Mouse (Mus musculus) C2C12 (cell line): ENCODE data around the gene Nkd1. TPM values are rescaled to one million over a fixed set of nuclear protein-coding genes. Genes with fewer than 3 reads are reported as not detected.

Experiments used
- H3K27me3 ChIP-seq: one replicate; pipeline ENCODE4 v1.6.1; 2011; ENCODE audit not compliant: control insufficient read depth, insufficient read depth, insufficient read length
- H3K36me3 ChIP-seq: one replicate; pipeline ENCODE4 v1.6.1; 2011; ENCODE audit not compliant: control insufficient read depth, insufficient read depth
- H3K4me3 ChIP-seq: one replicate; pipeline ENCODE4 v1.5.1; 2011; ENCODE audit warnings: mild to moderate bottlenecking, control low read depth; ENCODE audit not compliant: poor library complexity, insufficient read depth, severe bottlenecking
- H3K79me2 ChIP-seq: one replicate; pipeline ENCODE4 v1.6.1; 2011; ENCODE audit not compliant: control insufficient read depth, insufficient read depth
- H3K79me3 ChIP-seq: one replicate; pipeline ENCODE4 v1.6.1; 2011; ENCODE audit warnings: low read depth, control low read depth
- H3ac ChIP-seq: one replicate; pipeline ENCODE3; 2011; ENCODE audit warnings: low read depth; ENCODE audit not compliant: control insufficient read depth, insufficient read length
- CEBPB ChIP-seq: IDR thresholded peaks from one replicate; pipeline ENCODE4 v1.6.1; 2011; ENCODE audit warnings: low read depth, mild to moderate bottlenecking, control low read depth, moderate library complexity
- CTCF ChIP-seq: IDR thresholded peaks from one replicate; pipeline ENCODE4 v1.5.1; 2011; ENCODE audit not compliant: control insufficient read depth, insufficient read depth, insufficient read length
- FOSL1 ChIP-seq: IDR thresholded peaks from one replicate; pipeline ENCODE4 v1.8.0; 2011; ENCODE audit warnings: mild to moderate bottlenecking, low read length; ENCODE audit not compliant: poor library complexity, insufficient read depth, severe bottlenecking
- MAX ChIP-seq: IDR thresholded peaks from one replicate; pipeline ENCODE4 v1.6.1; 2011; ENCODE audit warnings: mild to moderate bottlenecking, control low read depth
- MYOD1 ChIP-seq: IDR thresholded peaks from one replicate; pipeline ENCODE4 v1.6.1; 2011; ENCODE audit warnings: low read depth; ENCODE audit not compliant: control insufficient read depth, insufficient read length
- MYOG ChIP-seq: IDR thresholded peaks from one replicate; pipeline ENCODE4 v1.6.1; 2011; ENCODE audit not compliant: control insufficient read depth, insufficient read length; ENCODE audit errors: extremely low read depth
- USF1 ChIP-seq: IDR thresholded peaks from one replicate; pipeline ENCODE4 v1.6.1; 2011; ENCODE audit warnings: low read depth, mild to moderate bottlenecking, control low read depth, moderate library complexity
- polyA plus RNA-seq: library from polyadenylated mRNA; unstranded; fragments of >200 nt; fragmentation: generic; extraction: Trizol; gene quantifications from one replicate; pipeline ENCODE4 v1.2.1, GENCODE M21; 2012; ENCODE audit warnings: missing spikeins

The Nkd1 gene
- polyA plus RNA-seq, 1 experiment = not detected

DNA sequence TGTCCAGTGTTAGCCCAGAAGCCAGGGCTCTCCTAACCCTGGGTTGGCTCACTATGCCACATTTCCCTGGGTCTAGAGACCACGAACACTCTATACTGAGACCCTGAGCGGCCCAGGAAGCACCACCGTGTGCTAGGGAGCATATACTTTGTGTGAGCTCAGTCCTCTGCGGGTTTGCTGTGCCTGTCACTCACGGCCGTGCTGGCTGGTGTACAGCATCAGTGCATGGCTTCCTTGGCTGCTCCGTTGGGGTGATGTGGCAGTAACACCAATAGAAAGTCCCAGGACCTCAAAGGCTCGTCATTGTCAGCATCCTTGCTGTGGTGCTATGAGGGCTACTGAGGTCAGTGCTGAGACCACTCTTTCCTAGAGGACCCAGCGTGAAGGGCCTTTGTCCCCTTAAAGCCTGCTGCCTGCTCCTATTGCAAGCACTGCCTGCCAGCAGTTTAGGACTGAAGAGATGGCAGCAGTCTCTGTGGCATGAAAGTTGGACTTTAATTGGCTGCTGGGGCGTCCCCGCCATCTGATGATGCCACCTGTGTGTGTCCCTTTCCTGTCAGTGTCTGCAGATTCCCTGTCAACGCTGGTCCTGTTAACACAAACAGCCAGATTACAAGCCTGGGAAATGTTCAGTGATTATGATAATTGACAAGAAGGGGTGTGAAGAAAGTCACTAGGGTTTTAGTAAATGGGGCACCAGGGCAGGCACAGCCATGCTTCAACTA, 51.2 kb downstream of the Nkd1 start:
- Histone ChIP-seq H3K79me3 (no peaks in the 10 kb centered on the region), H3K36me3 (no peaks in the 10 kb centered on the region), H3K79me2 (no peaks in the 10 kb centered on the region), H3K27me3 (peaks cover 26% of the 10 kb centered on the region), H3ac (no peak overlapping the region), H3K4me3 (no peak overlapping the region)
- no peak for TF ChIP-seq MAX
- no peak for TF ChIP-seq FOSL1
- TF ChIP-seq USF1 = no peak
- no peak for TF ChIP-seq MYOD1
- TF ChIP-seq CTCF = no peak
- no peak for TF ChIP-seq MYOG
- no peak for TF ChIP-seq CEBPB

DNA sequence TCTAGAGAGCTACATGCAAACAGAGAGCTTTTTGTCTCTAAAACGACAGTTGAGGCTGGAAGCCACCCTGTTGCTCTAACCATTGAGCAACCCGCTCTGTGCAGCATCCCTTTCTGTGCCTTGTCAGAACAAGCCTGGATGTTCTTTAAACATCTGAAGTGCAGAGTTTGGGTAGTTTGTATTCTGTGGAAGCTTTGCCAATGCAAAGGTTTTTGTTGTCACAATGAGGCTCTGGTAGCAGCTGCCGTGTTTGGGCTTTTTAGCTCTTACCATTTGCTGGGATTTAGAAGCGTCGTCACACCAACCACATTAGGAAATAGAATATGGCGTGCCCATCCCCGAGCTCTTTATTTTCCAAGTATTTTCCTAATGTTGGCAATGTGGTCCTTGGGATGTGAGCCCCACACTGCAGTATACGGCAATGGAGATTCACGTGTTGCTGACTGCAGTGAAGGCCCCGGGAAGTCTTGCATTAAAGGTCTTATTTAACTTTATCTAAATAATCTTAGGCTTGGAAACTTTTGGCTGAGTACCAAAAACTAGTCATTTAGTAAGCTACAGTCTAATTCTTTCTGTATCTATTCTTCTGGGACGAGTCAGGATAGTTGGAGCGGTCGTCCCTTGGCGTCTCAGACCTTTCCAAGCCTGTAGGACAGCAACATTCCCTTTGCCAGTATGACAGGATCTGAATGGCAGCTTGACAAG, 51.9 kb downstream of the Nkd1 start:
- no peaks in the 10 kb centered on the region for H3K79me3 ChIP-seq
- no peaks in the 10 kb centered on the region for H3K36me3 ChIP-seq
- H3K79me2 ChIP-seq = no peaks in the 10 kb centered on the region
- TF ChIP-seq CTCF (no peak), MYOD1 (no peak), MAX (no peak), USF1 (no peak), CEBPB (no peak), FOSL1 (no peak), MYOG (no peak)
- H3K4me3 ChIP-seq = no peak overlapping the region
- peaks cover 29% of the 10 kb centered on the region for H3K27me3 ChIP-seq
- H3ac ChIP-seq = no peak overlapping the region

DNA sequence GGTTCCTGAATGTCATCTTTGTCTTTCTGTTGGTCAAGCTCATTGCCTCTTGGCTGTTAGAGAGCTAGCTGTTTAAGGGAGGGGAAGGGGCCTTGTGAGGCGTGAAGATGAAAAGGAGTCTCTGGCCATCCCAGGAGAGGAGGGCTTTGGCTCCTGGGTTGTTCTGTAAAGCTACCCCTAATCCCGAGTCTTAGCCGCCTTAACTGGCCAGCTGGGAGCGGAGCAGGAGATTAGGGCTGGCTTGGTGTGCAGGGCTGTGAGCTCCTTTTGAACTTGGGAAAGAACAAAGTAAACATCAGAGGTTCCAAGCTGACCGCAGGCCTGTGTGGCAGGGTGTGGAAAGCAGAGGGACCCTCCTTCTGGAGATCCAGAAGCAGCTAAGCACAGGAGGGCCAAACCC, 53.8 kb downstream of the Nkd1 start:
- Histone ChIP-seq H3K36me3 (no peaks in the 10 kb centered on the region), H3ac (no peak overlapping the region), H3K27me3 (peaks cover 34% of the 10 kb centered on the region), H3K79me2 (no peaks in the 10 kb centered on the region), H3K79me3 (no peaks in the 10 kb centered on the region), H3K4me3 (no peak overlapping the region)
- TF ChIP-seq FOSL1 (no peak), MAX (no peak), MYOG (no peak), MYOD1 (no peak), CTCF (no peak), USF1 (no peak), CEBPB (no peak)

DNA sequence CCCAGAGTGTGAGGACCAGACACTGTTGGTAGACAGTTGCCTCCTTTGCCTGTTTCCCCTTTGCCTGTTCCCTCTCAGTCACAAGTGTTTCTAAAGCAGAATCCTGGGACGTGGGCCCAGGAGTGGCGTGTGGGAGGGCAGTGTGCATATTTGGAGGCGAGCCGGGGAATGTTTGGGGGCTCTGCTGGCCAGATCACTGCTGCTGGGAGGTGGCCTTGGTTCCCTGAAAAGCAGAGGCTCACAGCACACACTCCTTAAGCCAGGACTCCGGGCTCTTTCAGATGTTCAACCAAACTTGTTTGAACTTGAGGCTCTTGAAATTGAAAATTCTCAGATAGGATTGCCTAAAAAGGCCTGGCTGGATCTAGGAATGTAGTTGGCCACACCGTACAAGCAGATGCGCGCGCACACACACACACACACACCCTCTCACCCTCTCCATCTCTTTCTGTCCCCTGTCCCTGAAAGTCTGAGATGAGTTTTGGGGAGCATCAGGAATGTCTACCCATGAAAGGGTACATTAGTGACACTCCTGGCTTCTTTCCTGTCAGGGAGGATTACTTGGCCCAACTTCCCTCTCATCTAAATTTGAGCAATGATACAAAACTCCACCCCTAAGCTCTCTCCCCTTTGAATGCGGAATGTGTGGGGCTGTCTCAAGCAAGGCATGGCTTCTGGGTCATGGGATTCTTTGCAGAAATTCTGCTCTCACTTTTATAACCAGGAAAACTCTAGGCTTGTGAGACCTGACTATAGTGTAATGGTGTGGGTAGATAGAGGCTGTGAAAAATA, 55.4 kb downstream of the Nkd1 start:
- Histone ChIP-seq H3K79me3 (no peaks in the 10 kb centered on the region), H3K4me3 (no peak overlapping the region), H3K79me2 (no peaks in the 10 kb centered on the region), H3K27me3 (peaks cover 50% of the 10 kb centered on the region), H3ac (no peak overlapping the region), H3K36me3 (no peaks in the 10 kb centered on the region)
- TF ChIP-seq CEBPB (no peak), CTCF (no peak), USF1 (no peak), MYOD1 (no peak), MYOG (no peak), MAX (no peak), FOSL1 (no peak)

DNA sequence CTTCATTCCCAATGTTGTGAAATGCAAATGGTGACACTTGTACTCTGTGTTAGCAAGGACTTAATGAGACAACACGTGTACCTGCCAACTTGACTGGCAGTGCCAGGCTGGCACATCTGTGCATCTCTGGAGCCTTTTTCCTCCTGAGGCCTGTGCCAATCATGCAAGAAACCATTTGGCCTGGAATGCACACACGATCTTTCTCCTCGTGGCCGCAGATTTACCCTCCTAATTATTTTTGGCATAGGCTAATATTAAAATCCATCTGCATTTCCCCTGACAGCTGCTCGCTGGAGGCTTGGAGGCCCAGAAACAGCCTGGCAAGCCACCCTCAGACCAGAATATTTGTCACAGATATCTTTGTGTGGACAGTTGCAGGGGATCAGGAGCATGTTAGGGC, 56.5 kb downstream of the Nkd1 start:
- Histone ChIP-seq H3K27me3 (peaks cover 61% of the 10 kb centered on the region), H3K36me3 (no peaks in the 10 kb centered on the region), H3K79me3 (no peaks in the 10 kb centered on the region), H3K79me2 (no peaks in the 10 kb centered on the region), H3K4me3 (no peak overlapping the region), H3ac (no peak overlapping the region)
- TF ChIP-seq CTCF (no peak), MYOG (no peak), CEBPB (no peak)
